Mouse (Mus musculus) large intestine, adult 2 months (tissue): ENCODE measurements around the gene Slc10a7. TPM values are rescaled to one million over a fixed set of nuclear protein-coding genes. Genes with fewer than 3 reads are reported as not detected.

Source experiments
- DNase-seq: peaks from one replicate; pipeline ENCODE4 v3.0.0-alpha.2; 2012; ENCODE audit warnings: low read depth, low spot score
- WGBS: fragments of 180-500 bp; shearing (Covaris S2); methylation state at CpG from one replicate; pipeline ENCODE4 v1.1.7; 2018; 5-methylcytosine and 5-hydroxymethylcytosine counted together
- polyA plus RNA-seq: library from polyadenylated mRNA; depleted of rRNA; stranded (reverse); fragments of >200 nt; gene quantifications from 2 replicates; pipeline ENCODE4 v1.2.3, GENCODE M21; 2012; rRNA removed

Gene Slc10a7
- polyA plus RNA-seq, 1 experiment = 8.5 TPM

- WGBS = 61% methylated on average over 7 of the region's 7 CpGs
- no peak for DNase-seq
These were observed 262.1 kb downstream of the Slc10a7 start for GRCm38 (mm10) chr8:78771256-78771655.

GRCm38 (mm10) chr8:78776816-78777215, 267.7 kb downstream of the Slc10a7 start:
- 85% methylated on average over 9 of the region's 9 CpGs for WGBS
- no peak for DNase-seq

Other genes with a start within 250 kb of the Slc10a7 start
- gene Pou4f2, start 72.7 kb upstream of the Slc10a7 start, polyA plus RNA-seq = not detected in 2 replicates
- gene Rbmxl1, start 448 bp upstream of the Slc10a7 start, polyA plus RNA-seq = 25.7 and 25.8 TPM in 2 replicates